Mouse (Mus musculus) E14TG2a.4 (cell line): ENCODE data around the gene Slc15a5.

Source experiments
- CTCF ChIP-seq: conservative IDR thresholded peaks from 2 replicates; pipeline ENCODE4 v1.5.1; 2014; ENCODE audit warnings: low read length
- NANOG ChIP-seq: IDR thresholded peaks from 2 replicates; pipeline ENCODE4 v1.6.1; 2014; ENCODE audit warnings: borderline replicate concordance, low read length, mixed read lengths

DNA sequence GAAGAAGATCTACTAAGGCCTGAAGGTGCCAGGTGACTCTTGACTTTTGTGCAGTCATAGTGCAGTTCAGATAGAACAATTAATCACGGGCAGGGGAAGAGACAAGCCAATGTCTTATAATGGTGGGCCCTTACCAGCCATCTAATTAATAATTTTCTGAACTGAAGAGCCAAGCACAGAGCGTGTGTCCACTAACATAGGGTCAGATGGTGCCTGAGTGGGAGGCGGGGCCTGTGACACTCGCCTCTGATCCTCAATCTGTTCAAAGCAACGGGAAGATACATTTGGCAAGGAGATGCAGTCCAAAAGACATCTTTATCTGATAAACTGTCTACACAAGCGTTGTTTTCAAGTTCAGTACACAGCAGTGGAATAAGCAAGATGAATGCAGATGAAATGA, 122.1 kb downstream of the Slc15a5 start:
- TF ChIP-seq CTCF, result no peak
- no peak for TF ChIP-seq NANOG
